8 mouse cellular contexts compared by ENCODE assay signal in the genomic region with DNA sequence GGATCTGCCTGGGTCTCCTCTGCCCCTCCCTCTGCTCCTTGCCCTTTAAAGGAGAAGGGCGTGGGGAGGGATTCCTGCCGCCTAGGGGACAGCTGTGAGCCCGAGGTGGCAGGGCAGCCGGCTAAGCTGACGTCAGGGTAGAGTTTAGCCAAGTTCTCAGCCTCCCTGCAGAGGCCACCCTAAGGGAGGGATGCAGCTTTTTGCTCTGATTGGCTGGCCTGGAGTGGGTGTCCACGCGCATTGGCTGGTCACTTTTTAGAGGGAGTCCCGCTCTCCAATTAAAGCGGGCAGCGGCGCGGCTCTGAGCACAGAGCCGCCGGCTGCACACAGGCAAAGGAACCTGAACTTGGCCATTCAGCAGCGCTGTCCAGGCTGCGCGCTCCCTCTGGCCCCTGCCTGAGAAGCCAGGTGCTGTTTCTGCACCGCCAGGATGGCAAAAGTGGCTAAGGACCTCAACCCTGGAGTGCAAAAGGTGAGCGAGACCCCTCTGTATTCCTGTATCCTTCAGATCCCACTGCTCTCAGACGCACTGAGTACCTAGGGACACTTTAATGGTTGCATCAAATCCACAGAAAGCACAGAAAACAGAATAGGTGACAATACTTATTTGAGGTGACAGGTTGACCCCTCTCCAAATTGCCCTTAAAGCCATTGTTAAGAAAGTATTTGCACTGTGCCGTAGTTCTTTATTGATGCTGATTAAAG. TPM values are rescaled to one million over a fixed set of nuclear protein-coding genes. Genes with fewer than 3 reads are reported as not detected.
DNase-seq lines count a peak whose midpoint lies in the region; ATAC-seq and TF ChIP-seq lines count a peak whose summit lies in the region.

TSS of gene Lmcd1 (plus strand) at position 258 of the 705 bp plus-strand sequence.

- no peak within 1 kb of the TSS for H3K27ac ChIP-seq in liver, postnatal 0 days (ENCODE audit: low read depth)

- no peak for TF ChIP-seq EP300 in liver, postnatal 0 days (IDR thresholded peaks at IDR 0.05; ENCODE audit: low read depth)

- no peak within 1 kb of the TSS for H3K4me3 ChIP-seq in liver, postnatal 0 days (ENCODE audit: low read depth, low read length)

- ATAC-seq in liver, postnatal 0 days: peak; percentile 99
- 0 out of 2 replicates have a peak, but pooled peaks have one; percentile 7 for ATAC-seq in neutrophil, adult 5-6 weeks (ENCODE audit: extremely low read depth, insufficient number of reproducible peaks, low FRiP score, poor library complexity, severe bottlenecking)

- peak; percentile 32 for TF ChIP-seq CTCF in liver, postnatal 0 days (IDR thresholded peaks at IDR 0.05; ENCODE audit: low read depth)

- peak within 1 kb of the TSS; percentile 59 for H3K4me2 ChIP-seq in liver, postnatal 0 days (ENCODE audit: low read depth, low read length)

- no peaks in the 10 kb centered on the region for H3K9me3 ChIP-seq in liver, postnatal 0 days (ENCODE audit: low read length)

- H3K4me1 ChIP-seq in liver, postnatal 0 days (ENCODE audit: insufficient read depth): peaks cover 8% of the 10 kb centered on the region; the same call in 1 of the 2 replicates

- no peak within 1 kb of the TSS for H3K9ac ChIP-seq in liver, postnatal 0 days (replicated peaks)

- intact Hi-C loops in heart, postnatal 36 days (cut with DNase I): loop anchor here (2.0 kb wide), 3 partner anchors 15 to 63 kb away; no protein-coding TSS in a partner anchor

- WGBS in liver, postnatal 0 days (ENCODE audit: insufficient replicate concordance): 3% methylated on average over 21 of the region's 21 CpGs

- peak; percentile 74 for DNase-seq in NIH3T3 (ENCODE audit: low read depth)
- DNase-seq in cerebellum, adult 9-10 months: peak; percentile 20
- peak; percentile 89 for DNase-seq in forelimb bud, embryonic 11.5 days (ENCODE audit: low read depth, low spot score)
- DNase-seq in heart, postnatal 36 days: peak; percentile 82 to 86
- peak; percentile 54 to 63 for DNase-seq in layer of hippocampus, adult 18-20 months (ENCODE audit: low spot score in 2 of 2)
- peak; percentile 74 for DNase-seq in liver, postnatal 0 days
- DNase-seq in thymus, postnatal 4 days: peak; percentile 11

- H3K27me3 ChIP-seq in liver, postnatal 0 days (ENCODE audit: insufficient read depth, low read length): peaks cover 3% of the 10 kb centered on the region; the same call in 1 of the 2 replicates

- no peaks in the 10 kb centered on the region for H3K36me3 ChIP-seq in liver, postnatal 0 days (replicated peaks; ENCODE audit: insufficient read depth, low read length)

RNA-seq across cellular contexts. Expression of gene Lmcd1, which starts in this region (rescaled TPM):
- total RNA-seq in heart, postnatal 36 days (2021): 10 to 100 TPM; 39.9 to 42.3 TPM
- 1 to 10 TPM; 6.7 to 8.6 TPM for total RNA-seq in layer of hippocampus, adult 18-20 months (2021)
- 0.65 and 1.5 TPM in 2 replicates for polyA plus RNA-seq in liver, postnatal 0 days (2015; fragmentation: Nextera tagmentation; extraction: Ambion mirVana)
- not detected in 2 replicates for total RNA-seq in neutrophil, adult 5-6 weeks (2017)

Comparison
In these comparisons a context has a peak if more than half of its experiments do, and no peak if none do; other contexts are left out.
1. RNA of gene Lmcd1 (total RNA-seq): 39.9 to 42.3 TPM in heart, postnatal 36 days; 6.7 to 8.6 TPM in layer of hippocampus, adult 18-20 months and not detected in neutrophil, adult 5-6 weeks; every median in the first group is over 4 times any median in the second.
2. Peak in ATAC-seq in neutrophil, adult 5-6 weeks; RNA of the gene not detected or under 1 TPM.
3. DNase-seq: peak in every context shown above with its lines; median percentile 89 in forelimb bud, embryonic 11.5 days; 84 in heart, postnatal 36 days; 74 in NIH3T3; 74 in liver, postnatal 0 days; 58 in layer of hippocampus, adult 18-20 months; 20 in cerebellum, adult 9-10 months; 11 in thymus, postnatal 4 days.